Mouse (Mus musculus) limb, embryonic 11.5 days (tissue): ENCODE measurements around the gene Pfkfb4. TPM values are rescaled to one million over a fixed set of nuclear protein-coding genes. Genes with fewer than 3 reads are reported as not detected.

ENCODE experiments used
- ATAC-seq: fragments of 200-750 bp; cut with Nextera tagmentation; 2 replicates; pipeline ENCODE4 v1.8.0; 2017; ENCODE audit warnings: low read depth; ENCODE audit not compliant: insufficient number of reproducible peaks, low FRiP score, low TSS enrichment
- DNase-seq: peaks from one replicate; pipeline ENCODE4 v3.0.0-alpha.2; 2015; ENCODE audit warnings: low spot score
- H3K27ac ChIP-seq: fragments of 300-500 bp; sonication (generic); replicated peaks from 2 replicates; pipeline ENCODE4 v1.5.1; 2014; ENCODE audit warnings: low read depth, mild to moderate bottlenecking, low read length
- H3K27me3 ChIP-seq: fragments of 300-500 bp; sonication (generic); 2 replicates; pipeline ENCODE4 v1.6.1; 2014; ENCODE audit warnings: mild to moderate bottlenecking, low read length, mixed read lengths; ENCODE audit not compliant: control insufficient read depth, insufficient read depth
- H3K36me3 ChIP-seq: fragments of 300-500 bp; sonication (generic); 2 replicates; pipeline ENCODE4 v1.6.1; 2014; ENCODE audit warnings: mild to moderate bottlenecking, low read length, moderate library complexity, mixed read lengths; ENCODE audit not compliant: control insufficient read depth, insufficient read depth
- H3K4me1 ChIP-seq: fragments of 300-500 bp; sonication (generic); 2 replicates; pipeline ENCODE4 v1.6.1; 2014; ENCODE audit warnings: low read length, mixed read lengths; ENCODE audit not compliant: control insufficient read depth, insufficient read depth
- H3K4me2 ChIP-seq: fragments of 300-500 bp; sonication (generic); 2 replicates; pipeline ENCODE4 v1.6.1; 2014; ENCODE audit warnings: low read depth, mild to moderate bottlenecking, moderate library complexity; ENCODE audit not compliant: severe bottlenecking
- H3K4me3 ChIP-seq: fragments of 300-500 bp; sonication (generic); 2 replicates; pipeline ENCODE4 v1.5.1; 2014; ENCODE audit warnings: low read depth, low read length
- H3K9ac ChIP-seq: fragments of 300-500 bp; sonication (generic); 2 replicates; pipeline ENCODE4 v1.6.1; 2014; ENCODE audit warnings: mild to moderate bottlenecking, low read length
- H3K9me3 ChIP-seq: fragments of 300-500 bp; sonication (generic); 2 replicates; pipeline ENCODE4 v1.6.1; 2016; ENCODE audit warnings: low read length; ENCODE audit not compliant: control insufficient read depth
- WGBS: fragments of 180-500 bp; shearing (Covaris S2); extraction: QIAGEN DNeasy Blood & Tissue Kit; methylation state at CpG from one replicate; pipeline ENCODE4 v1.1.7; 2014; 5-methylcytosine and 5-hydroxymethylcytosine counted together
- polyA plus RNA-seq: library from polyadenylated mRNA; unstranded; fragments of >200 nt; fragmentation: Nextera tagmentation; extraction: Ambion mirVana; gene quantifications from 2 replicates; pipeline ENCODE4 v1.2.1, GENCODE M21; 2014

The Pfkfb4 gene
- polyA plus RNA-seq, 1 experiment from 2014 or later: 9.4 TPM

GRCm38 (mm10) chr9:109049996-109050673 lies 58.6 kb downstream of the Pfkfb4 start:
- H3K27ac ChIP-seq: no peak overlapping the region
- H3K4me2 ChIP-seq: no peak overlapping the region
- WGBS: 85% methylated on average over 9 of the region's 9 CpGs
- peaks cover 7% of the 10 kb centered on the region; the same call in 1 of the 2 replicates for H3K4me1 ChIP-seq
- H3K27me3 ChIP-seq: no peaks in the 10 kb centered on the region
- DNase-seq (no peak), ATAC-seq (no peak)
- no peak overlapping the region for H3K4me3 ChIP-seq
- no peaks in the 10 kb centered on the region for H3K9me3 ChIP-seq
- no peak overlapping the region for H3K9ac ChIP-seq
- no peaks in the 10 kb centered on the region; the same call in 1 of the 2 replicates for H3K36me3 ChIP-seq

GRCm38 (mm10) chr9:109050674-109050997 lies 59.1 kb downstream of the Pfkfb4 start:
- Histone ChIP-seq H3K36me3 (no peaks in the 10 kb centered on the region; the same call in 1 of the 2 replicates), H3K9ac (no peak overlapping the region), H3K4me1 (peaks cover 8% of the 10 kb centered on the region; the same call in 1 of the 2 replicates), H3K9me3 (no peaks in the 10 kb centered on the region), H3K4me3 (no peak overlapping the region), H3K27ac (no peak overlapping the region), H3K4me2 (no peak overlapping the region), H3K27me3 (no peaks in the 10 kb centered on the region)
- WGBS: 81% methylated on average over 3 of the region's 3 CpGs
- ATAC-seq (no peak), DNase-seq (no peak)

- Histone ChIP-seq H3K4me2 (no peak overlapping the region), H3K27ac (no peak overlapping the region), H3K9ac (no peak overlapping the region), H3K4me1 (peaks cover 8% of the 10 kb centered on the region; the same call in 1 of the 2 replicates), H3K27me3 (no peaks in the 10 kb centered on the region), H3K36me3 (no peaks in the 10 kb centered on the region; the same call in none of the 2 replicates), H3K9me3 (no peaks in the 10 kb centered on the region), H3K4me3 (no peak overlapping the region)
- ATAC-seq (no peak), DNase-seq (no peak)
- WGBS: 88% methylated on average over 13 of the region's 13 CpGs
Observed at GRCm38 (mm10) chr9:109051011-109051501, 59.5 kb downstream of the Pfkfb4 start.

- Histone ChIP-seq H3K27me3 (no peaks in the 10 kb centered on the region), H3K4me3 (no peak overlapping the region), H3K4me2 (no peak overlapping the region), H3K36me3 (peaks cover under 1% of the 10 kb centered on the region), H3K27ac (no peak overlapping the region), H3K4me1 (peaks cover 8% of the 10 kb centered on the region; the same call in 1 of the 2 replicates), H3K9me3 (no peaks in the 10 kb centered on the region), H3K9ac (no peak overlapping the region)
- WGBS: 89% methylated on average over 10 of the region's 10 CpGs
- DNase-seq (no peak), ATAC-seq (no peak)
Observed at GRCm38 (mm10) chr9:109051651-109052489, 60.3 kb downstream of the Pfkfb4 start.

GRCm38 (mm10) chr9:109052490-109053260 lies 61.1 kb downstream of the Pfkfb4 start:
- 90% methylated on average over 9 of the region's 9 CpGs for WGBS
- H3K9me3 ChIP-seq: no peaks in the 10 kb centered on the region
- H3K36me3 ChIP-seq: peaks cover 4% of the 10 kb centered on the region
- no peak overlapping the region for H3K4me3 ChIP-seq
- DNase-seq (no peak), ATAC-seq (no peak)
- H3K4me1 ChIP-seq: peaks cover 8% of the 10 kb centered on the region; the same call in 1 of the 2 replicates
- no peaks in the 10 kb centered on the region for H3K27me3 ChIP-seq
- no peak overlapping the region for H3K4me2 ChIP-seq
- H3K9ac ChIP-seq: no peak overlapping the region
- H3K27ac ChIP-seq: no peak overlapping the region

- WGBS: 80% methylated on average over 3 of the region's 3 CpGs
- peaks cover 9% of the 10 kb centered on the region for H3K36me3 ChIP-seq
- H3K4me2 ChIP-seq: no peak overlapping the region
- H3K9ac ChIP-seq: no peak overlapping the region
- H3K27ac ChIP-seq: no peak overlapping the region
- H3K4me3 ChIP-seq: no peak overlapping the region
- DNase-seq (no peak), ATAC-seq (no peak)
- no peaks in the 10 kb centered on the region for H3K27me3 ChIP-seq
- peaks cover 8% of the 10 kb centered on the region; the same call in 1 of the 2 replicates for H3K4me1 ChIP-seq
- H3K9me3 ChIP-seq: no peaks in the 10 kb centered on the region
Observed at GRCm38 (mm10) chr9:109053366-109053765, 61.8 kb downstream of the Pfkfb4 start.

GRCm38 (mm10) chr9:109053851-109054250 lies 62.3 kb downstream of the Pfkfb4 start:
- no peaks in the 10 kb centered on the region for H3K9me3 ChIP-seq
- ATAC-seq (no peak), DNase-seq (no peak)
- no peak overlapping the region for H3K4me2 ChIP-seq
- peaks cover 9% of the 10 kb centered on the region for H3K36me3 ChIP-seq
- peaks cover 8% of the 10 kb centered on the region; the same call in 1 of the 2 replicates for H3K4me1 ChIP-seq
- WGBS: 79% methylated on average over 6 of the region's 6 CpGs
- H3K9ac ChIP-seq: no peak overlapping the region
- H3K27ac ChIP-seq: no peak overlapping the region
- no peak overlapping the region for H3K4me3 ChIP-seq
- H3K27me3 ChIP-seq: no peaks in the 10 kb centered on the region

- Histone ChIP-seq H3K9me3 (no peaks in the 10 kb centered on the region), H3K27ac (0 out of 2 replicates have a peak overlapping the region, but pooled peaks have one; percentile 52), H3K36me3 (peaks cover 9% of the 10 kb centered on the region), H3K27me3 (no peaks in the 10 kb centered on the region), H3K4me2 (peak overlapping the region; percentile 24), H3K4me1 (peaks cover 11% of the 10 kb centered on the region), H3K4me3 (no peak overlapping the region), H3K9ac (peak overlapping the region; percentile 30; the same call in 1 of the 2 replicates)
- no peak for ATAC-seq
- WGBS: 11% methylated on average over 7 of the region's 7 CpGs
- peak; percentile 55 for DNase-seq
Observed at GRCm38 (mm10) chr9:109054712-109055111, 63.1 kb downstream of the Pfkfb4 start.
